Mouse (Mus musculus) embryo, embryonic 10.5 days (tissue): ENCODE data around the gene Calm2.

ENCODE experiments used
- DNase-seq: peaks from one replicate; pipeline ENCODE4 v3.0.0-alpha.2; 2015; ENCODE audit warnings: low spot score

Calm2 gene

DNA sequence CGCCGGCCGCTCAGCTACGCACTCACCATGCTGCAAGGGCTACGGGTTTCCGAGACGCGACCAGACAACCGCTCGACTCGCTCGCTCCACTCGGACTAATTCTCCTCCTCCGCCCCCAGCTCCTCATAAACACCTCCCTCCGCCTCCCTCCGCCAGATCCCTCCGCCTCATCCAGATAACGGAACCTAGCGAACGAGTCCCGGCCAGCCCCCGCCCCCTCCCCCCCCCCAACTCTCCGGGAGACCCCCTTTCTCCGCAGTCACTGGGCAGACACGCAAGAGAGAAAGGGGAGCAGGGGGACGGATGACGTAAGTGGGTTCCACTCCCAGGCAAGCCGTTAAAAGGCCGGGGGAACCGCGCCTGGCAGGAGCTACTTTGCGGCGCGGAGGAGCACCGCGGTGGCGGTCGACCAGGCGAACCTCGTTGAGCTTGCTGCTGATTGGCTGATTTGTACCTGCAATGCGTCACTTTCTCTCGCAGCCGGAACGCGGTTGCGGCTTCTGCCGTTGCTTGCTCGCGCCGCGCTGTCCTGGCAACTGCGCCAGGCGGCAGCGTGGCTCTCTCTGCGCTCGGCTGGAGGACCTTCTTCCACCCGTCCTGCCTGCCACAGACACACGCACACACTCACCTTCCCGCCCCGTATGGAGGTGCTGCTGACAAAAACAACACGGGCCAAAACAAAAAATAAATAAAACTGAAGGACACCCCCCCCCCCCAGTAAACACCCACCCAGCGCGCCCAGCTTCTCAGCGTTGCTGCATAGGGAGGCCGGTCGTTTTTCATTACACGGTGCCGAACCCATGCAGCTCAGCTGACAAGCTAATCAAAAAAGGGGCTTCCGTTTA, at the start of gene Calm2:
Gene Calm2, minus strand, starts transcription at position 169 of the 845 bp plus-strand sequence.
- peak; percentile 98 for DNase-seq

DNA sequence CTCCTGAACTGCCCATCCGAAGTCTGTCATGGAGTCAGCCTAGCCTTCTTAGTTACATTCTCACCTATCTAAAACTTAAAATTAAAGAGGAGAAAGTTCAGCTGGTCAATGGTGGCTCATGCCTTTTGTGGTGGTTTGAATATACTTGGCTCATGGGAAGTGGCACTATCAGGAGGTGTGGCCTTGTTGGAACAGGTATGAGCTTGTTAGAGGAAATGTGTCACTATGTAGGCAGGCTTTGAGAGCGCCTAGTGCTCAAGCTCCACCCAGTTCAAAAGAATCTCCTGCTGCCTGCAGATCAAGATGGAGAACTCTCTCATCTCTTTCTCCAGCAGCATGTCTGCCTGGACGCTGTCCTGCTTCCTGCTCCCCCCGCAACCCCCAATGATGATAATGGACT, 48.8 kb upstream of the Calm2 start:
- no peak for DNase-seq

DNA sequence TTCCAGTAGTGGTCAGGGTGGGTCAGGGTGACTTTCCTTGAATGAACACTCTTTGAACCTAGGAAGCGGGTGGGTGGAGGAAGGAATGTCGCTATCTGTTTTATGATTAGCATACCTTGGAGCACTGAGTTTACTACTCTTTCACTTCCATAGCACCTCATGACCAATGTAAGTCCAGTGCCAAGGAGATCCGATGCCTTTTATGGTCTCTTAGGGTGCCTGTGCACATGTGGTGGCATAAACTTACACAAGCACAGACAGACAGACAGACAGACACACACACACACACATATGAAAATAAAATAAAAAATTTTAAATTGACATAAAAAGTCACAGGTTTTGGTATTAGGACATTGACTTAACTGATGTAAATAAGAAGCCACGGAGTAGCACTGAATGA, 47.6 kb upstream of the Calm2 start:
- DNase-seq, result no peak

DNA sequence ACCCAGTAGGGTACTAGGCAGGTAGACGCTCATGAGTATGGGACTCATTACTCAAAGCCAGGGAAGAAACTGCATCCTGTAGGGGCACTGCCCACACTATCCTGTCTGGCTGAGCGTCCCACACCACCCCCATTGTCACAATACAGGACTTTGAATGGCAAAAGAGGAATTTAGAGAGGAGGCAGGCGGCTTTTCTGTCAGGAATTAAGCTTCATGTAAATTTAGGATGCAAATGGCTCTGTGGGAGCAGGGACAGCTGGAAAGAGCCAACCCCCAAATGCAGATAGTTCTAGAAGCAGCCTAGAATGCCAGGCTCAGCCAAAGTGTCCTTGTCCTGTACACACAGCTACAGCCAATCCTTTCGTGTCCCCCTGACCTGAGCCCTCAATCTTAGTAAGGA, 45.6 kb upstream of the Calm2 start:
- DNase-seq, result no peak

DNA sequence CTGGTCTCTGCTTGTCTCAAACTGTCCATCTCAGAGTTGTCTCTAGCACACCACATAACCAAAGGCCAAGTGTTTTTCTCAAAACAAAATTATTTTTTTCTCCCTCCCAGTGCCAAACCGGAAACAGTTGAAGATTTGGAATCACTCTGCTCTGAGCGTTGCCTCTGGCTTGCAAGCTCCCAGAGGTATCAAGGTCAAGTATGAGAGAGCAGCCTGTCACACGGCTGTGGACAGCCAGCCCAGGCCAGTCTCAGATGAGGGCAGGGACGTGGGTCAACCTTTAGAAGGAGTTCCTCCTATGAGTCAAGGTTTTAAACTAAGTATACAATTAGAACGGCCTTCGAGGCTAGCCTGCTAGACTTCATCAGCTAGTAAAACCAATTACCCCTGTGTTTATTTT, 43.6 kb upstream of the Calm2 start:
- DNase-seq, result no peak

DNA sequence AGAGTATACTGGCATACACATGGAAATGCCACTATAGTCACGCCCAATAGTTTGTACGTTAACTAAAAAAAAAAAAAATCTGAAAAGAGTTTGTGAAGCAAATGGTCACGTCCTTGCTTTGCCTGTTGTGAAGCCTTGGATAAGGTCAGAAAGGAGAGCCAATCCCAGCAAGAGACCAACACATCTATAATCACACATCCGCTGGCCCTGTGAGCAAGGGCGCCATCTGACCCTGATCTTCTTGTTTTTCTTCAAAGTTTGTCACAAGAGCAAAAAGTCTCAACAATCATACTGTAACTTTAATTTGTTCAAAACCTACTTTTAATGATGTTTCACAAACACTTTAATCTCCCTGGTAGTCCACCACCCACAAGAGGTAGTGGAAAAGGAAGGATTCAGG, 39.0 kb upstream of the Calm2 start:
- DNase-seq, result no peak

DNA sequence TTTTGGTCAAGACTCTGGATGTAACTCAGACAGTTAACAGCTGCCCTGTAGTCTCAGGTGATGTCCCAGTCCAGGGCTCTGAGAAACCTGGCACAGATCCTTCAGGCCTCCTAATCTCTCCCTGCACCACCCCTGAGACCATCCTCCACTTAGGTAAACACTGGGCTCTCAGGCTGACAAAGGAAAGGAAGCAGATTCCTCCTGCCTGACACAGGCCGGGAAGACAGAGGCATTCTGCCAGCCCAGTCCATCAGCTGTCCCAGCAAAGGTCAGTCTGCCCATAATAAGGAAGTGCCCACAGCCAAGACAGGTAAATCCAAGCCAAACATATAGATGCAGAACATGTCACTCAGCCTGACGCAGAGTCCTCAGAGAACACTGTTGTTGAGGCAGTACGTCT, 36.1 kb upstream of the Calm2 start:
- no peak for DNase-seq

DNA sequence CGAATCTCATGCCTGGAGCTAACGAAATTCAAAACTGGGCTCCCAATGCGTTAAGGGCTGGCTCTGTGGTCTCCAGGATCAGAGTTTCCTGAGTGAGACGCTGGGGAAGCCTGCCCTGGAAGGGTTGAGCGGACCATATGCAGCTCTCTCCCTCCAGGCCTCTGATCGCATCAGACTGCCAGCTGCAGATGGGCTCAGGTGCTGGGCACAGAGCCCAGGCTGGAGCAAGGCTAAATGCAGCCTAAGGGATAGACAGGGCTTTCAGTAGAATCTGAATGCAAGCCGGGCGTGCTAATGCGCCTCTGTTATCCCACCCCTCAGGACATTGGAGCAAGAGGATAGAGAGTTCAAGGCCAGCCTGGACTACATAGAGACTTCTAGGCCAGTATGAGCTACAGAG, 31.8 kb upstream of the Calm2 start:
- DNase-seq, result no peak

DNA sequence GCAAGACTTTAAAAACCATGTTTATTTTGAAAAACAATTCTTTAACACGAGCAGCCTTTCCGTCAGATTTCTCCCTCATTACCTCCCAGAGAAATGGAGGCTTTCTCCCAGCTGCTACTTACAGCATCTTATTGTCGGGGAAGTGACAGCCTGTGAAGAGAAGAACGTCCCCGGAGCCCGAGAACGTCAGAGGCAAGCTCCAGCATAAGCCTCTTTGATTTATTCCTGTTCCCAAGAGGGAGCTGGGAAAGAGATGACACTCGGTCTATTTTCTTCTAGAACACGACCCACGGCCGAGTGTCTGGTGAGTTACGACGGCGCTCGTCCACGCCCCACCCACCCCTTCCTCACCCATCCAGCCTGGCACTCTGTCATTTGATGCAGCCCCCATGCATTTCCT, 30.9 kb upstream of the Calm2 start:
- no peak for DNase-seq

DNA sequence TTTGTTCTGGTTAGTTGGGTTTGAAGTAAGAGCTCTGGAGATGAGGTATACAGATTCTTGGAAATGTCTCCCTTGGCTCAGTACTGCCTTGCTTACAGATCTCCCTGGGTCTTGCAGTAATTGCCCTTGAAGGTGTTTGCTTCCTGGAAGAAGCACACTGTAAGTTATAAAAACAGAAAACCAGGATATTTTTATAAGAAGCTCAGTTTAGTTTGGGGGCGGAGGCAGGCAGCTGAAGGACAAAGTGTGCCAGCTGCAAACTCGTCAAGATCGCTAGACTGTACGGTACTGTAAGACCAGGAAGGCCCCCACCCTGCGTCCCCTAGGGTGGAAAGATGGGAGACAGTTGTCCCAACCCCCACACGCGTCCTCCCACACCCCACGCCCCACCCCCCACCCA, 28.6 kb upstream of the Calm2 start:
- DNase-seq, result no peak

DNA sequence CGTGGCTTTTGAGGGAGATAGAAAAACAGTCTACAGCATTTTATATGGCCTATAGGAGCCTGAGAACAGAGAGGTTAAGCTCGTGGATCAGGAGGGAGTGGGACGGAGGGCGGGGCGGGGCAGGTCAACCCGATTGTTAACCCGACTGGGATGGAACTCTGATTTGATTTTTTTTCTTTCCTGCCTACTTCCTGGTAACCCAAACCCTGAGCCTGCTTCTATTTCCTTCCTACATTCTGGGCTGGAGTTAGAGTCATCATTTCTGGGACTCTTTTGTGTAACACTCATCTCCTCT, 27.7 kb upstream of the Calm2 start:
- no peak for DNase-seq

DNA sequence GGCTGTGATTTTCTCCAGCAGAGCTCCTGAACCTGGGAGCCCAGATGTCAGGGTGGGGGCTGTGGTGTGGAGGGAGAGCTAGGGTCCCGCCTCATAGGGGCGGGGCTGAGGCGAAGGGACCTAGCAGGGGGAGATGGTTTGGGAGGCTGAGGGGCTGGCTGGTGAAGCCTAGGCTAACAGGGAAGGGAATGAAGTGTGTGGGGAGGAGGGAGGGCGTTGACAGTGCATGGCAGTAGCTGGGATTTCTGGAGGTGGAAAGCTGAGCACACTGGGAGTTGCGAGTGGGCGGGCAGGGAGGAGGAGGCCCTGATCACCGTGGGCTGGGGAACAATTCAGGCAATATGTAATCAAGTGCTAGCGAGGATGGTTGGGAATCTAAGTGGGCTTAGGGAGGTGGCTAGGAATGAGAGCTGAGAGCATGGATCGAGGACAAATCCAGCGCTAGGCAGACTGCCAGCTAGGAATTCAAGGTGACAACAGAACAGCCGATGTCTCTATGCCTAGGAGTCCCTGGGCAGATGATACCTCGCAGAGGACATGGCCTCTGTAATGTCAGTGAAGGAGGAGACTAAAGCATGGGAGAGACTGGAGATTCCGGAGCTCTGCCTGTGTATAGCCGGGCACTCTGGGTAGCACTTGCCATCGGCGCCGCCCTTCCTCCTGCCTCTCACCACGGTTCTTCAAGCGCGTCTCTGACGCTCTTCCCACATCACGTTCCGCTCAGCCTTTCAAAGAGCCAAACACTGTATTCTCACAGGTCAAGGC, 27.2 kb upstream of the Calm2 start:
- peak; percentile 68 for DNase-seq

DNA sequence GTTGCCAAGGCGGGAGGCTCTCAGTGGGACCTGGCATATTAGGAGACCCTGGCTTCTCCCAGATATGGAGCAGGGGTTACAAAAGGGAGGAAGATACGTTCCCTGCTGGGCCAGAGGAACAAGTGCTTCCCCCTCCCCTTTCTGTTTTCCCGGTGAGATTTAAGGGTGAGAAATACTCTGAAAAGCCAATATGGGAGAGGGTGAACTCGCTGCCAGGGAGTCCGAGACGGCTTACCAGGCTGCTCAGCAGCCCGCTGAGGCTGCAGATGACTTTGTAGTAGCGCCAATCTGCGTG, 26.7 kb upstream of the Calm2 start:
- DNase-seq, result no peak

DNA sequence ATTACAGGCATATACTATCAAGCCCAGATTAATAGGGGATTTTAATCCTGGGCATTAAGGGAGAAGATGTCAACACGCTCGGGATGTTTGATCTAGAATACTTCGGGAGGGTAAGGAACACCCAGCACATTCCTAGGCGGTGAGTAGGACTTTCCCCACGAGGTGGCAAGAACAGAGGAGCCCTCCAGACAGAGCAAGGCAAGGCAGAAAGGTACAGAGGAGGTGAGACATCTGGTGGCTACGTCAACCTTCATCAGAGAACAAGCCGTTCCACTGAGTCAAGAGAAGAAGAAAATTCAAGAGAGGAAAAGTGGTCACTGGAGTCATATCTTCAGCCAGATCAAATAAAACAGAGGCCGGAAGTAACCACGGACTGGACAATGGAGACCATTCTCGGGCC, 26.1 kb upstream of the Calm2 start:
- DNase-seq, result no peak

DNA sequence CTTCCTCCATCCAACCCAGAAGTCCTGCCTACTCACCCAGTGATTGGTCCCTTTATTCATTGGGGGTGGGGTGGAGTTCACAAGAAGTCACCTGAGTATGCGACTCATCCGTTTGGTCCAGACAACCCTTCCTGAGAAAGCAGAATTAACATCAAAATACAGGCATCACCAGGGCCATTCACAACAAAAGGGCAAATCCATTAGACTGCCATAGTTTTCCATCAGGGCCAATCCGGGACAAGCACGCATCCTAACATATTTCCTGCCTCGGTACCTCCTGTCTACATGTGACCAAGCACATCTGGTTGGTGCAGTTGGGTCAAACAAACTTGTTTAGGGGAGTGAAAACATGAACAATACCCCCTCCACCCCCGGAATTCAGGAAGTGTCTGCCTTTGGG, 24.9 kb upstream of the Calm2 start:
- no peak for DNase-seq

DNA sequence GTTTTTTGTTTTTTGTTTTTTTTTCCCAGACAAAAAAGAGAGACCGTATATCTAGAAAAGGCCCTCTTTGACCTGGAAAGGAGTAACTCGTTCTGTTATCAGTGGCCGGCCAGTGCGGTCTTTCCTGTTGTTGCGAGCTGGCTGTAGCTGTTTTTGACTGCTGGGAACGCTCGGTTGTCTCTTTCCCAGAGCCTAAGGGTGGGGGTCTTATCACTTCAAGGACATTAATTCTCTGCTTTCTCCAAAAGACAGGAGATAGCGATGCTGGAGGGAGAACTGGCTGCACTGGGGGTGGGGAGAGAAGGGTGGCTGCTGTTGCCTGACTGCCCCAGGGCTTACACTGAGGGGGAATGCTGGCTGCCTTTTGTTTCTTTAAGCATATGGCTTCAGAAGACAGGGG, 24.1 kb upstream of the Calm2 start:
- no peak for DNase-seq

DNA sequence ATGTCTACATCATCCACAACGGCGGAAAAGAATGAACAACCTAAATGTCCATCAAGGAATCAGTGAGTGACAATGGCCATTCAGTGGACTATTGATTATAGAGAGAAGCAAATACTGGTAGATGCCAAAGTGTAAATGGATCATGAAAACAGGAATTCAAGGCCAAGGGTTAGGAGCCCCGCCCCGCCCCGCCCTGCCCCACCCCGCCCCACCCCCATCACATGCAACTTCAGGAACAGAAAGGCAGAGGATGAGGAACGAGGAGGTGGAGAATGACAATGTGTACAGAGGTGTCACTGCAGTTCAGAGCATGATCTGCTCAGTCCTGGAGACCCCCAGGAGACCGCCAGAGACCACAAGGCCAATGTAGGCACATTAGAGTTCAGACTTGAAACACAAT, 23.5 kb upstream of the Calm2 start:
- no peak for DNase-seq

DNA sequence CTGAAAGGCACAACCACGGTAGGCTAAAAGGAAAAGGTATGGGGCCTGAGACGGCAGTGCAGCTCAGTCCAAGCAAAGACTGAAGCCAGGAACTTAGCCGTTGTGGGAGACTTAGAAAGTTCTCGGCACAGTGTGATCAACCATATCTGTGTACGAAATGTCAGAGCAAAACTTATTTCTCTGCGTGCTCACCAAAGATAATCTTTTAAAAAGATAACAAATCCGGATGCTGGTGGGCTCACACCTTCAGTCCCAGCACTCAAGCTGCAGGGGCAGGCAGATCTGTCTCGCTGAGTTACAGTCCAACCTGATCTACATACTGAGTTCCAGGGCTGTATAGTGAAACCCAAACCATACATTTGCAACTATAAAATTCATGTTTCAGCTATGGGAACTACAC, 22.7 kb upstream of the Calm2 start:
- no peak for DNase-seq

DNA sequence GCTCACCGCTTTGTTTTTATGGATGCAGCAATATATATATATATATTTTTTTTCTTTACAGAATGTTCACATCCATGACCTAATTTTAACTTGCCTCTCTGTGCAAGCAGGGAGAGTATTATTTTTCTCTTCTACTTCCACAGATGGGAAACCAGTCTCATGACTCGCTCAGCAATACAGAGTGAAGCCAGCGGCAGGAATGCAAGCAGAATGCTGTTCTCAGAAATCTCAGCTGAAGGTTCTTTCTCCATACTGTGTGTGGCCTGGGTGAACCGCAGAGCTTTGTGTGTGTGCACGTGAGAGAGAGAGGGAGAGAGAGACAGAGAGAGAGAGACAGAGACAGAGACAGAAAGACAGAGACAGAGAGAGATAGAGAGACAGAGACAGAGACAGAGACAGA, 21.9 kb upstream of the Calm2 start:
- DNase-seq, result no peak

DNA sequence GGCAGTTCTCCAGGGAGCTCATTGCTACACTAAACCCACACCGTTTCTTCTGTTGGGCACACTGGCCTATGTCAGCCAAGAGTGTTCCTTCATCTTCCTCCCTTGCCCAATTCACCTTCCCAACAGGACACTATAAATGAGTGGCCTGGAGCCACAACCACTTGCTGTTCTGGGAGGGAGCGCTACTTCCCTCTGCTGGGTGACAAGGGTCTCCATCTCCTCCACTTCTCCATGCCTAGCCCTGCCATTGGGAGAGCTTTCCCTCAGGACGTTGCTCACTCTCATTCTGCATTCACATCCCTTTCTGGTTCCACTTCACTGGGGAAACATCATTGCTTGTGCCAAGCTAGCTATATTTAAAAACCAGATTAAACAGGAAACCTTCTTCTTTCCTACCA, 14.8 kb upstream of the Calm2 start:
- DNase-seq, result no peak

DNA sequence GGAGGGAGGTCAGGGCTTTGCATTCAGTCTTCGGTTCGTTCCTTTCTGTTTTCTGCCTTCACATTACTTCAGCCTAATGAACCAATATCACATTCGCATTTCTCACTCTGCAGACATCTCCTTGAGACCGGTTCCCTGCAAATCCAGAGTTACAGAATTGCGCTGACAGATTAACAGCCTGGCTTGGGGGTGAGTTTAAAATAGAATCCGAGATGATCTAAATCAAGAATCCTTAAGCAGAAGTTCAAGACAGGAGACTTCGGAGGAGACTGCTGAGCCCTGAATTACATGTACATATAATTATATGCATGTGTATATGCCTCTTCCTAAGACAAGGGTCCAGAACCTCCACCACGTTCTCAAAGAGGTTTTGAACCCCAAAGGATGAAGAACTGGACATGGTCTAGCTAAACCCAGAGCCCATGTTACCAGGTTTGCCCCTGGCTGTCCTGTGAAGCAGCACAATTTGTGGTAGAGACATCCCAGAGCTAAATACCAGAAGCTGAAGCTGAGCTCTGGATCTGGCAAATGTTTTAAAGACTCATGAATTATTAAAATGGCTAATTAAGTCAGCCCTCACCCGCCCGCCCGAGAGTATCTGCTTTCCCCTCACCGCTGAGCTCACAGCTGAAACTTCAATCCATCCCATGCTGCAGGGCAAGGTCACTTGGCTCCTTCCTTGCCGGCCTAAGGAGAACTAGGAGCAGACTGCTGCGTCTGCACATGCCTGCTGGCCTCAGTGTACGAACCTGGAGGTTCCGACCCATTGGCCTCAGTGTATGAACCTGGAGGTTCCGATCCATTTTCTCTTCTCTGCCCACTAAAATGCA, 14.1 kb upstream of the Calm2 start:
- peak; percentile 46 for DNase-seq

DNA sequence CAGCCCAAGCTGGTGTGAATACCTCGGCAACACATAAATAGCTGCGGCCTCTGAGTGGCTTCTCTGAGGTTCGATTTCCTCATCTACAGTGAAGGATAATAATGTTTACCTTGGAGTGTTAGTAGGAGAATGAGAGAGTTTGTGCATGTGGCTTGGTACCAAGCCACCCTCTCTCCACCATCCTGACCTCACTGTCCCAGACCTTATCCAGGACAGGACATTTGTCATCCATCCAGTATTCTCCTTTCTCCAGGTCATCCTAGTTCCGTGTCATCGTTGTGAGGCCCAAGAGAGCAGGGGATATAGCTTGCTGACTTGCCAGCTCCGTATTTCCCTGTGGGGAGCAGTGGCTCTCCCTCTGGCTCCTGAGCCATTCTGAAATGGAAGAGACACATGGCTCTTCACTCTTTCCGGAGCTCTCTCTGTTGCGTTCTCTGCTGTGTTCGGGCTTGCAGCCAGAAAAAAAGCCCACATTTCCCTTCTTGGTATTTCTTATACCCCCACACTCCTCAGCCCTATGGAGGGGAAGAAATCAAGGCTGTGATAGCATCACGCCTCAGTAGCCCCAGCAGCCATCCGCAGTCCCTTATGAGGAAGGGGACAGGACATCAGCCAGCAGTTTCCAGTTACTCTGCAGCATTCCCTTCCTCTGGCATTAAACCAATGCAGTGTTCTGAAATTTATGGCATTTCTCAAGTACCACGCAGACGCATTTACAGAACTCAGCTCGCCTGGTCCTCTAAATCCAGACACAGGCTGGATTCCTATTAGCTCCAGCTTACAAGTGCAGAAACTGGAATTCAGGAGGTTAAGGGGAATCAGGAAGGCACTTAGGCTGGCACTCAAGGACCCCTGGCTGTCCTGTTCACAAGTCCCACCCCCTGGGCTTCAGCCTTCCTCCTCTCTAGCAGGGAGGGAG, 13.3 kb upstream of the Calm2 start:
- peak; percentile 71 for DNase-seq
